Mouse (Mus musculus): ENCODE data around the gene Prkcz.

Gene Prkcz

GRCm38 (mm10) chr4:155223594-155224528 lies 137.3 kb downstream of the Prkcz start:
- TF ChIP-seq CTCF (conservative IDR thresholded peaks at IDR 0.05; ENCODE audit: low read length) (no peak; the same call in 1 of the 2 replicates), POU5F1 (IDR thresholded peaks at IDR 0.05; ENCODE audit: borderline replicate concordance, low read length) (no peak), NANOG (IDR thresholded peaks at IDR 0.05; ENCODE audit: borderline replicate concordance, low read length) (no peak)
- Histone ChIP-seq H3K4me1 (replicated peaks; ENCODE audit: low read depth, low read length) (peaks cover 34% of the 10 kb centered on the region), H3K4me3 (replicated peaks; ENCODE audit: low read length) (peak overlapping the region; percentile 81), H3K36me3 (ENCODE audit: insufficient read depth, low read length) (peaks cover 28% of the 10 kb centered on the region), H3K27me3 (ENCODE audit: insufficient read depth, low read length) (peaks cover 56% of the 10 kb centered on the region), H3K9me3 (ENCODE audit: low read length) (no peaks in the 10 kb centered on the region)

GRCm38 (mm10) chr4:155222841-155223593 lies 138.1 kb downstream of the Prkcz start:
- TF ChIP-seq CTCF (conservative IDR thresholded peaks at IDR 0.05; ENCODE audit: low read length): no peak
- TF ChIP-seq NANOG (IDR thresholded peaks at IDR 0.05; ENCODE audit: borderline replicate concordance, low read length): no peak
- TF ChIP-seq POU5F1 (IDR thresholded peaks at IDR 0.05; ENCODE audit: borderline replicate concordance, low read length): no peak
- Histone ChIP-seq H3K36me3 (ENCODE audit: insufficient read depth, low read length) (peaks cover 35% of the 10 kb centered on the region), H3K4me1 (replicated peaks; ENCODE audit: low read depth, low read length) (peaks cover 43% of the 10 kb centered on the region), H3K27me3 (ENCODE audit: insufficient read depth, low read length) (peaks cover 56% of the 10 kb centered on the region), H3K9me3 (ENCODE audit: low read length) (no peaks in the 10 kb centered on the region), H3K4me3 (replicated peaks; ENCODE audit: low read length) (peak overlapping the region; percentile 81)

- Histone ChIP-seq H3K4me1 (replicated peaks; ENCODE audit: low read depth, low read length) (peaks cover 48% of the 10 kb centered on the region), H3K27me3 (ENCODE audit: insufficient read depth, low read length) (peaks cover 53% of the 10 kb centered on the region), H3K36me3 (ENCODE audit: insufficient read depth, low read length) (peaks cover 40% of the 10 kb centered on the region), H3K9me3 (ENCODE audit: low read length) (no peaks in the 10 kb centered on the region), H3K4me3 (replicated peaks; ENCODE audit: low read length) (peak within 1 kb of the TSS; percentile 84)
- TF ChIP-seq NANOG (IDR thresholded peaks at IDR 0.05; ENCODE audit: borderline replicate concordance, low read length): no peak
- TF ChIP-seq CTCF (conservative IDR thresholded peaks at IDR 0.05; ENCODE audit: low read length): no peak
- TF ChIP-seq POU5F1 (IDR thresholded peaks at IDR 0.05; ENCODE audit: borderline replicate concordance, low read length): no peak
Observed at GRCm38 (mm10) chr4:155222552-155222840, 138.7 kb downstream of the Prkcz start, which contains the start of gene Ski. TSS of gene Ski (minus strand) at chr4:155222592.

- Histone ChIP-seq H3K27me3 (ENCODE audit: insufficient read depth, low read length) (peaks cover 47% of the 10 kb centered on the region), H3K4me3 (replicated peaks; ENCODE audit: low read length) (peak overlapping the region; percentile 84), H3K4me1 (replicated peaks; ENCODE audit: low read depth, low read length) (peaks cover 54% of the 10 kb centered on the region), H3K36me3 (ENCODE audit: insufficient read depth, low read length) (peaks cover 46% of the 10 kb centered on the region), H3K9me3 (ENCODE audit: low read length) (no peaks in the 10 kb centered on the region)
- no peak for TF ChIP-seq NANOG (IDR thresholded peaks at IDR 0.05; ENCODE audit: borderline replicate concordance, low read length)
- no peak for TF ChIP-seq POU5F1 (IDR thresholded peaks at IDR 0.05; ENCODE audit: borderline replicate concordance, low read length)
- TF ChIP-seq CTCF (conservative IDR thresholded peaks at IDR 0.05; ENCODE audit: low read length): no peak
Observed at GRCm38 (mm10) chr4:155221599-155222551, 139.3 kb downstream of the Prkcz start.

- peaks cover 41% of the 10 kb centered on the region for H3K27me3 ChIP-seq (ENCODE audit: insufficient read depth, low read length)
- peaks cover 54% of the 10 kb centered on the region for H3K36me3 ChIP-seq (ENCODE audit: insufficient read depth, low read length)
- H3K9me3 ChIP-seq (ENCODE audit: low read length): no peaks in the 10 kb centered on the region
- peaks cover 62% of the 10 kb centered on the region for H3K4me1 ChIP-seq (replicated peaks; ENCODE audit: low read depth, low read length)
- H3K4me3 ChIP-seq (replicated peaks; ENCODE audit: low read length): peak overlapping the region; percentile 84
- TF ChIP-seq CTCF (conservative IDR thresholded peaks at IDR 0.05; ENCODE audit: low read length): no peak
- no peak for TF ChIP-seq NANOG (IDR thresholded peaks at IDR 0.05; ENCODE audit: borderline replicate concordance, low read length)
- no peak for TF ChIP-seq POU5F1 (IDR thresholded peaks at IDR 0.05; ENCODE audit: borderline replicate concordance, low read length)
Observed at GRCm38 (mm10) chr4:155221106-155221505, 140.1 kb downstream of the Prkcz start.

- H3K36me3 ChIP-seq (ENCODE audit: insufficient read depth, low read length): peaks cover 61% of the 10 kb centered on the region
- H3K4me3 ChIP-seq (replicated peaks; ENCODE audit: low read length): peak overlapping the region; percentile 84
- H3K27me3 ChIP-seq (ENCODE audit: insufficient read depth, low read length): peaks cover 35% of the 10 kb centered on the region
- no peaks in the 10 kb centered on the region for H3K9me3 ChIP-seq (ENCODE audit: low read length)
- peaks cover 69% of the 10 kb centered on the region for H3K4me1 ChIP-seq (replicated peaks; ENCODE audit: low read depth, low read length)
- TF ChIP-seq NANOG (IDR thresholded peaks at IDR 0.05; ENCODE audit: borderline replicate concordance, low read length) (no peak), CTCF (conservative IDR thresholded peaks at IDR 0.05; ENCODE audit: low read length) (no peak), POU5F1 (IDR thresholded peaks at IDR 0.05; ENCODE audit: borderline replicate concordance, low read length) (no peak)
Observed at GRCm38 (mm10) chr4:155220213-155221100, 140.7 kb downstream of the Prkcz start.

All from E14TG2a.4 (cell line).